Mouse (Mus musculus): ENCODE data around the gene Tcf19. TPM values are rescaled to one million over a fixed set of nuclear protein-coding genes. Genes with fewer than 3 reads are reported as not detected.

The Tcf19 gene
- polyA plus RNA-seq, 1 experiment from 2014 or later = 78.2 TPM

- ATAC-seq (ENCODE audit: insufficient number of reproducible peaks, insufficient read depth, low FRiP score, low TSS enrichment, low read depth) = no peak
- H3K36me3 ChIP-seq = no peaks in the 10 kb centered on the region
- peaks cover 15% of the 10 kb centered on the region for H3K4me1 ChIP-seq
- 24% methylated on average over 5 of the region's 5 CpGs for WGBS
- no peaks in the 10 kb centered on the region for H3K9me3 ChIP-seq
- no peak overlapping the region for H3K9ac ChIP-seq
- H3K4me2 ChIP-seq = no peak overlapping the region
- H3K27me3 ChIP-seq = no peaks in the 10 kb centered on the region
- H3K27ac ChIP-seq = peak overlapping the region; percentile 68
- H3K4me3 ChIP-seq = no peak overlapping the region
Measured at GRCm38 (mm10) chr17:35548636-35549035, 32.0 kb upstream of the Tcf19 start.

DNA sequence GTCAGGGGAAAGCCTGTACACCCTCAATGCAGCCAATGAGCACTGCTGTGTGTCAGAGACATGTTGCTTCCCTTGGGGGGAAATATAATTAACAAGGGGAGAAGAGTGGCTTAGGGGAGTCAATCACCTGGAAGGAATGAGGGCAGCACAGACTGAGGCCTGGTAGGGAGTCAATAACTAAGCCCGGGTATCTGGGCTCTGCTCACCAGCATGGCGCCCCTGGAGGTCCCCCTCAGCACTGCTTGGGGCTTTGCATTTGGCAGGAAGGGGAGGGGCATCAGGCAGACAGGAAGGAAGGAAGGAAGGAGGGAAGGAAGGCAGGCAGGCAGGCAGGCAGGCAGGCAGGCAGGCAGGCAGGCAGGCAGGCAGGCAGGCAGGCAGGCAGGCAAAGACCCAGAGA is 30.8 kb upstream of the Tcf19 start:
- no peak for ATAC-seq (ENCODE audit: insufficient number of reproducible peaks, insufficient read depth, low FRiP score, low TSS enrichment, low read depth)
- peaks cover 17% of the 10 kb centered on the region for H3K4me1 ChIP-seq
- 55% methylated on average over 2 of the region's 2 CpGs for whole genome bisulfite sequencing

DNA sequence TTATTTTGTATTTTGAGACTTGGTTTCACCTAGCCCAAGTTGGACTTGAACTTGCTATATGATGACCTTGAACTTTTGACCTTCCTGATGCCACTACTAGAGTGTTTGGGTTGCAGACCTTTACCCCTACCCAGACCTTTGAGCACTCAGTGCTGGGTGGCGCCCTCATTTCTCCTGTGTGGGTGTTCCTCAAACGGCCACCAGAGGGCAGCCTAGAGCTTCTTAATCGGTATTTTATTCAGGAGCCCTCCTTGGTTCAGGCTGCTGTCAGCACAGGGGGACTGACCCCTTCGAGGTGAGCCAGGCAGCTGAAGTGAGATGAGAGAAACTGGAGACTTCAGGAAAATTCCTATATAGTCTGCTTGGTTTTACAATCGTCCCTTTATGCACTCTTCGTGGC is 28.1 kb upstream of the Tcf19 start:
- H3K4me2 ChIP-seq = no peak overlapping the region
- no peaks in the 10 kb centered on the region for H3K36me3 ChIP-seq
- H3K27ac ChIP-seq = no peak overlapping the region
- peaks cover 11% of the 10 kb centered on the region for H3K4me1 ChIP-seq
- no peaks in the 10 kb centered on the region for H3K9me3 ChIP-seq
- no peak overlapping the region for H3K9ac ChIP-seq
- no peak overlapping the region for H3K4me3 ChIP-seq
- 31% methylated on average over 6 of the region's 6 CpGs for WGBS
- H3K27me3 ChIP-seq = no peaks in the 10 kb centered on the region
- ATAC-seq (ENCODE audit: insufficient number of reproducible peaks, insufficient read depth, low FRiP score, low TSS enrichment, low read depth) = no peak

More for the DNA sequence above, 30.8 kb upstream of the Tcf19 start:
- H3K36me3 ChIP-seq = no peaks in the 10 kb centered on the region
- no peak overlapping the region for H3K27ac ChIP-seq
- no peak overlapping the region for H3K4me2 ChIP-seq
- H3K27me3 ChIP-seq = no peaks in the 10 kb centered on the region
- H3K9me3 ChIP-seq = no peaks in the 10 kb centered on the region
- no peak overlapping the region for H3K9ac ChIP-seq
- no peak overlapping the region for H3K4me3 ChIP-seq

DNA sequence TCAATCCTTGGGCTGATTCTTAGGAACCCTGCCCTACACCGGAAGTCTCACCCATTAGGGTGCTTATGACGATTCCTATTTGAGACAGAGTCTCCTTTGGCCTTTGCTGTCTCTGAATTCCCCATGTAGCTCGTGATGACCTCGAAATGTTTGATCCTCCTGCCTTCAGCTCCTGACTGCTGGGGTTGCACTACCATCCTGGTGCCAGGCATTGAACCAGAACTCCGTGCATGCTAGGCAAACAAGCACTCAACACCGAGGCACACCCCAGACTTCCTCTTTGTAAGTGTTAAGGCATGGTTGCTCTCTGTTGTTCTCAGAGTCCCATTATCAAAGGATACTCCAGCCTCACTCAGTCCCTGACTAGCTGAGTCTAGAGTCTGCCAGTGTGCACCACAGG is 27.4 kb upstream of the Tcf19 start:
- Histone ChIP-seq H3K27ac (no peak overlapping the region), H3K4me3 (no peak overlapping the region), H3K4me1 (peaks cover 6% of the 10 kb centered on the region; the same call in 1 of the 2 replicates), H3K36me3 (no peaks in the 10 kb centered on the region), H3K9me3 (no peaks in the 10 kb centered on the region), H3K4me2 (no peak overlapping the region), H3K27me3 (no peaks in the 10 kb centered on the region), H3K9ac (no peak overlapping the region)
- 74% methylated on average over 6 of the region's 6 CpGs for WGBS
- no peak for ATAC-seq (ENCODE audit: insufficient number of reproducible peaks, insufficient read depth, low FRiP score, low TSS enrichment, low read depth)

DNA sequence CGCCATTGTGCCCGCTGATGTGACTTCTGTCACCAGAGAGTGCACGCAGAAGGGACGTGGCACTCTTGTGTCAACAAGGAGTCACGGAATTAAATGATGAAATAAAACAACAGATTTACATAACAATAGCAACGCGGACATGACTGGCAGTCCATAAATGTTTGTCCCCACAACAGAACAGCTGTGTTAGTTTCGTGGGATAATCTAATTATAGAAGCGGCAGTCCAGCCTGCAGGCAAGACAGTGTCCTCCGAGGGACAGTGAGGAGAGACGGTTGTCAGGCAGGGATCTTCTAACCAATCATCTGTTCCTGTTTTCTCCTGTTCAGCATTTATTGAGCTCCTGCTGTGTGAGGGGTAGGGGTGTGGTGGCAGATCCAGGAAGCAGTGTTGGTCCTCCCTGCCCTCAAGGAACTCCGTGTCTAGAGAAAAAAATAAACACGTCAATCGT is 26.8 kb upstream of the Tcf19 start:
- H3K4me2 ChIP-seq = no peak overlapping the region
- 40% methylated on average over 14 of the region's 14 CpGs for whole genome bisulfite sequencing
- no peak overlapping the region for H3K4me3 ChIP-seq
- no peaks in the 10 kb centered on the region for H3K27me3 ChIP-seq
- H3K27ac ChIP-seq = no peak overlapping the region
- no peaks in the 10 kb centered on the region for H3K36me3 ChIP-seq
- ATAC-seq (ENCODE audit: insufficient number of reproducible peaks, insufficient read depth, low FRiP score, low TSS enrichment, low read depth) = no peak
- no peak overlapping the region for H3K9ac ChIP-seq
- H3K4me1 ChIP-seq = peaks cover 3% of the 10 kb centered on the region; the same call in 1 of the 2 replicates
- no peaks in the 10 kb centered on the region for H3K9me3 ChIP-seq

- H3K27ac ChIP-seq = no peak overlapping the region
- H3K4me1 ChIP-seq = peaks cover 3% of the 10 kb centered on the region; the same call in 1 of the 2 replicates
- H3K9ac ChIP-seq = no peak overlapping the region
- ATAC-seq (ENCODE audit: insufficient number of reproducible peaks, insufficient read depth, low FRiP score, low TSS enrichment, low read depth) = no peak
- no peak overlapping the region for H3K4me2 ChIP-seq
- no peak overlapping the region for H3K4me3 ChIP-seq
- H3K27me3 ChIP-seq = no peaks in the 10 kb centered on the region
- 81% methylated on average over 15 of the region's 15 CpGs for WGBS
- H3K36me3 ChIP-seq = no peaks in the 10 kb centered on the region
- H3K9me3 ChIP-seq = no peaks in the 10 kb centered on the region
Measured at GRCm38 (mm10) chr17:35542761-35543411, 26.3 kb upstream of the Tcf19 start.

DNA sequence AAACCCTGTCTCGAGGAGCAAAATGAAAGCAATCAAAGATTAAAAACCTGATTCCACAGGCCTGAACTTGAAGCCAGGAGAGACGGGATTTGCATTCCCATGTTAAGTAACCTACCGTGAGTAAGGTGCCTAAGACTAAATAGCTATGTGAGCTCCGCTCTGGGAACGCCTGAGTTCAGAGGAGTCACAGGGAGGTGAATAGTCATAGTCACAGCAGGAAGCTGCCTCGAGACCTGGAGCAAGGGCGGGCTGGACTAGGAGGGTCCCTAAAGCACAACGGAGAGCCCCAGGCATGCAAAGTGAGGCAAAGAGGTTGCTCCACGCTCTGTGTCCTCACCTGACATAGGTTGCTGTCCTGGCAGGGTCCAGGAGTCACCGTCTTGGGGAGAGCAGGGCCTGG is 22.9 kb upstream of the Tcf19 start:
- H3K4me1 ChIP-seq = peaks cover 4% of the 10 kb centered on the region
- H3K4me3 ChIP-seq = no peak overlapping the region
- no peak overlapping the region for H3K4me2 ChIP-seq
- no peaks in the 10 kb centered on the region for H3K27me3 ChIP-seq
- no peak for ATAC-seq (ENCODE audit: insufficient number of reproducible peaks, insufficient read depth, low FRiP score, low TSS enrichment, low read depth)
- 53% methylated on average over 10 of the region's 10 CpGs for WGBS
- no peaks in the 10 kb centered on the region for H3K9me3 ChIP-seq
- H3K36me3 ChIP-seq = no peaks in the 10 kb centered on the region
- H3K9ac ChIP-seq = no peak overlapping the region
- no peak overlapping the region for H3K27ac ChIP-seq

- 75% methylated on average over 1 of the region's 1 CpGs for WGBS
- no peak overlapping the region for H3K4me3 ChIP-seq
- no peaks in the 10 kb centered on the region for H3K27me3 ChIP-seq
- H3K36me3 ChIP-seq = no peaks in the 10 kb centered on the region
- H3K9me3 ChIP-seq = no peaks in the 10 kb centered on the region
- H3K9ac ChIP-seq = no peak overlapping the region
- no peak overlapping the region for H3K27ac ChIP-seq
- H3K4me1 ChIP-seq = peaks cover 4% of the 10 kb centered on the region
- ATAC-seq (ENCODE audit: insufficient number of reproducible peaks, insufficient read depth, low FRiP score, low TSS enrichment, low read depth) = no peak
- no peak overlapping the region for H3K4me2 ChIP-seq
Measured at GRCm38 (mm10) chr17:35538476-35538875, 21.9 kb upstream of the Tcf19 start.

DNA sequence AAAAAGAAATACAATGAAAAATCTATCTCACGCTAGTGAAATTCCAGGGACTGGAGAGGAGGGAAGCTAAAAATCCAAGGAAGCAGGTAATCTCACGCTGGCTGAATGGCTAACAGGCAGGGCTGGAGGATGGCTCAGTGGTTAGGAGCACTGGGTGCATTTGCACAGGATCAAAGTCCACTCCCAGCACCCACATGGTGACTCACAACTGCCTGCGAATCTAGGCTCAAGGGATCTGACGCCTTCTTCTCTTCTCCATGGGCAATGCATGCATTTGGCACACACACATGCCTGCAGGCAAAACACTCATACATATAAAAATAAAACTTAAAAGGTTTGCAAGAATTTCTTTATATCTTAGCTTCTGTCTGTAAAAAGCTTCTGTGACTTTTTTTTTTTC is 20.8 kb upstream of the Tcf19 start:
- Histone ChIP-seq H3K27ac (no peak overlapping the region), H3K36me3 (no peaks in the 10 kb centered on the region), H3K9ac (no peak overlapping the region), H3K27me3 (no peaks in the 10 kb centered on the region), H3K4me3 (no peak overlapping the region), H3K9me3 (no peaks in the 10 kb centered on the region), H3K4me1 (peaks cover 8% of the 10 kb centered on the region), H3K4me2 (no peak overlapping the region)
- ATAC-seq (ENCODE audit: insufficient number of reproducible peaks, insufficient read depth, low FRiP score, low TSS enrichment, low read depth) = no peak
- 79% methylated on average over 4 of the region's 4 CpGs for WGBS

DNA sequence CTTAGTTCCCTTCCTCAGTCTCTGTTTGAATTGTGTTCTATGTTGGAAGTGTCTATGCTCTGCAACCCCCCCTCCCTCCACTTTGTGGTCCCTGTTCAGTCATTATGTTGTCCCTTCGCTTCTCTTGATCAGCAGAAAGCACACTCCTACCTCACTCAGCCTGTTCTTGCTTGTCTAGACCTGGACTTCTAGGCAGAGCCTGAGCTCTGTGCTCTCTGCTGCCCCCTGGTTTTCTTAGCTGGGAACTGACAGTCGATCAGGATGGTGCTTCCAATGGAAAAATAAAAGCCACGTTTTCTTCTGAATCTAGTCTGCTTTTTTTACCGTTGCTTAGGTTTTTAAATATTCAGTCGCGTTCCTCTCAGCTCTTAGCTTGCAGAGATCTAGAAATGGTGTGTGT is 17.7 kb upstream of the Tcf19 start:
- Histone ChIP-seq H3K9me3 (no peaks in the 10 kb centered on the region), H3K4me3 (no peak overlapping the region), H3K4me2 (no peak overlapping the region), H3K27ac (no peak overlapping the region), H3K27me3 (no peaks in the 10 kb centered on the region), H3K36me3 (peaks cover 16% of the 10 kb centered on the region), H3K9ac (no peak overlapping the region; the same call in 1 of the 2 replicates), H3K4me1 (peaks cover 8% of the 10 kb centered on the region)
- ATAC-seq (ENCODE audit: insufficient number of reproducible peaks, insufficient read depth, low FRiP score, low TSS enrichment, low read depth) = 0 out of 2 replicates have a peak, but pooled peaks have one; percentile 43
- 7% methylated on average over 6 of the region's 6 CpGs for WGBS

DNA sequence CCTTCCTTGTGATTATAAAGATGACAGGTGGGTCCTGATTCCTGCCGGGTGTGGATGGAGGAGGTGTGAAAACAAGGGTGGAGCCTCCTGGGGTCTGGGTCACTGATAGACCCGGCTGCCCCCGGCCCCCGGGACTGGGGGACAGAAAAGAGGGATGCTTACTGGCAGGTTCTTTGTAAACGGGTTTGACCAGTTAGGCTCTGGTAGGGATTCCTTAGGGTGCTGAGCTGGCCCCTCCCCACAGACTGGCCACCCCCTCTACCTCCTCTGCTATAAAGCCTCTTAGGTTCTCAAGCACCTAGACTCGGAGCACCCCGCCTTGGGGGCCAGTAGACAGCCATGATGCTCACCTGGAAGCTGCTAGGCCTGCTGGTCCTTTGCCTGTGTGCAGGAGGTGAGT is 16.3 kb upstream of the Tcf19 start, which contains the start of gene Psors1c2:
TSS of gene Psors1c2 (plus strand) at position 301 of the 400 bp plus-strand sequence.
- no peak within 1 kb of the TSS for H3K27ac ChIP-seq

GRCm38 (mm10) chr17:35532360-35532759 is 15.7 kb upstream of the Tcf19 start:
- Histone ChIP-seq H3K4me1 (peaks cover 8% of the 10 kb centered on the region), H3K4me3 (no peak overlapping the region), H3K27ac (no peak overlapping the region), H3K9me3 (no peaks in the 10 kb centered on the region), H3K27me3 (no peaks in the 10 kb centered on the region), H3K36me3 (peaks cover 36% of the 10 kb centered on the region), H3K9ac (0 out of 2 replicates have a peak overlapping the region, but pooled peaks have one; percentile 16), H3K4me2 (no peak overlapping the region)
- 9% methylated on average over 3 of the region's 3 CpGs for WGBS
- no peak for ATAC-seq (ENCODE audit: insufficient number of reproducible peaks, insufficient read depth, low FRiP score, low TSS enrichment, low read depth)

More for the DNA sequence above, 16.3 kb upstream of the Tcf19 start, which contains the start of gene Psors1c2:
- Histone ChIP-seq H3K27me3 (no peaks in the 10 kb centered on the region), H3K36me3 (peaks cover 30% of the 10 kb centered on the region), H3K4me3 (no peak within 1 kb of the TSS), H3K9ac (peak within 1 kb of the TSS; percentile 16; the same call in 1 of the 2 replicates), H3K4me1 (peaks cover 8% of the 10 kb centered on the region), H3K4me2 (no peak within 1 kb of the TSS), H3K9me3 (no peaks in the 10 kb centered on the region)
- 40% methylated on average over 7 of the region's 7 CpGs for WGBS
- no peak for ATAC-seq (ENCODE audit: insufficient number of reproducible peaks, insufficient read depth, low FRiP score, low TSS enrichment, low read depth)

Data from embryonic facial prominence, embryonic 13.5 days (tissue).